Mouse (Mus musculus) CH12.LX (cell line): ENCODE results near the gene Crbn. TPM values are rescaled to one million over a fixed set of nuclear protein-coding genes. Genes with fewer than 3 reads are reported as not detected.
A peak's percentile ranks its signal among the peaks of the same experiment; 100 is the strongest.

Experiments
- DNase-seq: peaks from one replicate; pipeline ENCODE4 v3.0.0-alpha.2; 2013; ENCODE audit errors: extremely low read depth
- H3K27ac ChIP-seq: 2 replicates; pipeline ENCODE4 v1.5.1; 2012; ENCODE audit warnings: low read depth, mild to moderate bottlenecking, control low read depth, moderate library complexity; ENCODE audit not compliant: insufficient read depth
- H3K27me3 ChIP-seq: replicated peaks from 2 replicates; pipeline ENCODE3; 2012; ENCODE audit warnings: inconsistent platforms
- H3K36me3 ChIP-seq, 2 experiments: replicated peaks in 1 of 2; 2 replicates each; pipeline versions ENCODE3 to v1.6.1; 2012; ENCODE audit warnings: inconsistent platforms in 1 of 2, low read length in 1 of 2, mild to moderate bottlenecking in 1 of 2, mixed read lengths in 1 of 2, moderate library complexity in 1 of 2; ENCODE audit not compliant: control insufficient read depth in 1 of 2, insufficient read depth in 1 of 2
- H3K4me1 ChIP-seq, 2 experiments: 2 replicates each; pipeline ENCODE4 v1.6.1; 2012; ENCODE audit warnings: inconsistent platforms in 1 of 2, moderate library complexity in 1 of 2; ENCODE audit not compliant: insufficient read depth in 2 of 2, control insufficient read depth in 1 of 2
- H3K4me2 ChIP-seq: 2 replicates; pipeline ENCODE4 v1.6.1; 2012; ENCODE audit warnings: low read depth, mild to moderate bottlenecking, control low read depth; ENCODE audit not compliant: poor library complexity, insufficient read depth, severe bottlenecking
- H3K4me3 ChIP-seq, 3 experiments: fragments of 150-350 bp in 1 of 3; sonication (generic) in 1 of 3; replicated peaks in 1 of 3; 2 replicates each; pipeline versions ENCODE3 to v1.5.1; 2011 to 2012; ENCODE audit warnings: low read depth in 2 of 3, low read length in 2 of 3, mild to moderate bottlenecking in 2 of 3, moderate library complexity in 2 of 3, control low read depth in 1 of 3, improper control_type of control experiment in 1 of 3, inconsistent platforms in 1 of 3, mixed read lengths in 1 of 3; ENCODE audit not compliant: poor library complexity in 1 of 3
- H3K79me2 ChIP-seq: replicated peaks from 2 replicates; pipeline ENCODE4 v1.6.1; 2012; ENCODE audit warnings: mild to moderate bottlenecking, moderate library complexity; ENCODE audit not compliant: control insufficient read depth, poor library complexity, insufficient read depth, severe bottlenecking; ENCODE audit errors: extremely low read depth
- H3K9ac ChIP-seq: 2 replicates; pipeline ENCODE4 v1.6.1; 2012; ENCODE audit warnings: low read depth, mild to moderate bottlenecking, control low read depth, moderate library complexity; ENCODE audit not compliant: insufficient read depth
- H3K9me3 ChIP-seq: replicated peaks from 2 replicates; pipeline ENCODE3; 2012; ENCODE audit warnings: low read length, inconsistent platforms, mixed read lengths
- BHLHE40 ChIP-seq: IDR thresholded peaks from 2 replicates; pipeline ENCODE4 v1.6.1; 2011; ENCODE audit warnings: mild to moderate bottlenecking, low read depth, low read length, improper control_type of control experiment
- CHD1 ChIP-seq: IDR thresholded peaks from 2 replicates; pipeline ENCODE4 v1.6.1; 2012; ENCODE audit warnings: low read depth, low read length, improper control_type of control experiment, inconsistent platforms
- CHD2 ChIP-seq: IDR thresholded peaks from 2 replicates; pipeline ENCODE4 v1.6.1; 2011; ENCODE audit warnings: low read length, improper control_type of control experiment
- CTCF ChIP-seq, 2 experiments: IDR thresholded peaks in 1 of 2; conservative IDR thresholded peaks in 1 of 2; 2 replicates each; pipeline ENCODE4 v1.5.1; 2011 to 2012; ENCODE audit warnings: low read depth in 2 of 2, low read length in 2 of 2, improper control_type of control experiment in 1 of 2, inconsistent platforms in 1 of 2, mild to moderate bottlenecking in 1 of 2, moderate library complexity in 1 of 2
- ELF1 ChIP-seq: IDR thresholded peaks from 2 replicates; pipeline ENCODE4 v1.6.1; 2014; ENCODE audit warnings: low read depth, mild to moderate bottlenecking, inconsistent platforms, low read length, improper control_type of control experiment
- EP300 ChIP-seq: IDR thresholded peaks from 2 replicates; pipeline ENCODE4 v1.6.1; 2011; ENCODE audit warnings: low read length, improper control_type of control experiment
- ETS1 ChIP-seq: conservative IDR thresholded peaks from 2 replicates; pipeline ENCODE4 v1.6.1; 2012; ENCODE audit warnings: low read depth, mild to moderate bottlenecking, inconsistent platforms, low read length, improper control_type of control experiment, moderate library complexity
- GABPA ChIP-seq: IDR thresholded peaks from 2 replicates; pipeline ENCODE4 v1.6.1; 2012; ENCODE audit warnings: low read depth, low read length, improper control_type of control experiment, inconsistent platforms; ENCODE audit not compliant: insufficient replicate concordance
- IRF4 ChIP-seq: IDR thresholded peaks from 2 replicates; pipeline ENCODE4 v1.6.1; 2014; ENCODE audit warnings: low read depth, mild to moderate bottlenecking, inconsistent platforms, low read length, improper control_type of control experiment
- JUN ChIP-seq: IDR thresholded peaks from 2 replicates; pipeline ENCODE4 v1.6.1; 2011; ENCODE audit warnings: low read depth, mild to moderate bottlenecking, low read length, improper control_type of control experiment, moderate library complexity; ENCODE audit not compliant: insufficient read depth
- MAFK ChIP-seq: IDR thresholded peaks from 2 replicates; pipeline ENCODE4 v1.6.1; 2011; ENCODE audit warnings: low read length, improper control_type of control experiment; ENCODE audit not compliant: insufficient replicate concordance
- MAX ChIP-seq: IDR thresholded peaks from 2 replicates; pipeline ENCODE4 v1.6.1; 2011; ENCODE audit warnings: low read length, improper control_type of control experiment
- MAZ ChIP-seq: IDR thresholded peaks from 2 replicates; pipeline ENCODE4 v1.6.1; 2012; ENCODE audit warnings: low read depth, mild to moderate bottlenecking, inconsistent platforms, low read length, improper control_type of control experiment, moderate library complexity
- MEF2A ChIP-seq: IDR thresholded peaks from 2 replicates; pipeline ENCODE4 v1.6.1; 2014; ENCODE audit warnings: low read depth, mild to moderate bottlenecking, inconsistent platforms, low read length, improper control_type of control experiment, borderline replicate concordance
- MXI1 ChIP-seq: IDR thresholded peaks from 2 replicates; pipeline ENCODE4 v1.6.1; 2011; ENCODE audit warnings: mild to moderate bottlenecking, low read depth, low read length, improper control_type of control experiment
- MYC ChIP-seq: IDR thresholded peaks from 2 replicates; pipeline ENCODE4 v1.6.1; 2011; ENCODE audit warnings: low read depth, mild to moderate bottlenecking, improper control_type of control experiment, low read length
- NRF1 ChIP-seq: IDR thresholded peaks from 2 replicates; pipeline ENCODE4 v1.6.1; 2014; ENCODE audit warnings: low read depth, mild to moderate bottlenecking, inconsistent platforms, low read length, improper control_type of control experiment, moderate library complexity
- PAX5 ChIP-seq: IDR thresholded peaks from 2 replicates; pipeline ENCODE4 v1.6.1; 2012; ENCODE audit warnings: low read length, inconsistent platforms, mixed read lengths
- POLR2A ChIP-seq: IDR thresholded peaks from 2 replicates; pipeline ENCODE4 v1.6.1; 2011; ENCODE audit warnings: low read depth, mild to moderate bottlenecking, improper control_type of control experiment, low read length
- RCOR1 ChIP-seq: conservative IDR thresholded peaks from 2 replicates; pipeline ENCODE4 v1.6.1; 2012; ENCODE audit warnings: low read depth, mild to moderate bottlenecking, inconsistent platforms, low read length, improper control_type of control experiment
- SMC3 ChIP-seq: IDR thresholded peaks from 2 replicates; pipeline ENCODE4 v1.6.1; 2011; ENCODE audit warnings: low read depth, low read length, improper control_type of control experiment
- TBP ChIP-seq: conservative IDR thresholded peaks from 2 replicates; pipeline ENCODE4 v1.6.1; 2011; ENCODE audit warnings: low read depth, low read length, improper control_type of control experiment
- TCF12 ChIP-seq: IDR thresholded peaks from 2 replicates; pipeline ENCODE4 v1.6.1; 2014; ENCODE audit warnings: low read depth, mild to moderate bottlenecking, inconsistent platforms, low read length, improper control_type of control experiment
- UBTF ChIP-seq: IDR thresholded peaks from 2 replicates; pipeline ENCODE4 v1.6.1; 2012; ENCODE audit warnings: low read depth, mild to moderate bottlenecking, inconsistent platforms, low read length, improper control_type of control experiment, moderate library complexity
- USF1 ChIP-seq: IDR thresholded peaks from 2 replicates; pipeline ENCODE4 v1.6.1; 2014; ENCODE audit warnings: low read depth, mild to moderate bottlenecking, inconsistent platforms, low read length, improper control_type of control experiment
- USF2 ChIP-seq: conservative IDR thresholded peaks from 2 replicates; pipeline ENCODE4 v1.6.1; 2011; ENCODE audit warnings: low read depth, low read length, improper control_type of control experiment
- ZMIZ1 ChIP-seq: IDR thresholded peaks from 2 replicates; pipeline ENCODE4 v1.6.1; 2012; ENCODE audit warnings: low read depth, mild to moderate bottlenecking, inconsistent platforms, low read length, improper control_type of control experiment
- dilution Hi-C: fragments of 300-500 bp; cut with MboI; formaldehyde crosslinking; loops from 2 replicates; pipeline ENCODE4 v1.14.3; 2020; ENCODE audit warnings: low sequenced_read_pairs; ENCODE audit not compliant: extremely low pct_unique_long_range_greater_than_20kb, extremely low pct_ligation_motif_present
- in situ Hi-C: fragments of 300-500 bp; cut with MboI; formaldehyde crosslinking; loops from 3 replicates; pipeline ENCODE4 v1.14.3; 2019; ENCODE audit warnings: low sequenced_read_pairs, low pct_ligation_motif_present, low pct_unique_long_range_greater_than_20kb, mixed read lengths
- polyA plus RNA-seq: library from polyadenylated mRNA; unstranded; fragments of >175 nt; gene quantifications from 2 replicates; pipeline ENCODE4 v1.2.1, GENCODE M21; 2012; ENCODE audit warnings: low read depth; ENCODE audit not compliant: insufficient read length
- total RNA-seq, 2 experiments: library from RNA; depleted of rRNA; stranded (reverse); fragments of 300-350 nt in 1 of 2; fragments of >200 nt in 1 of 2; gene quantifications; 2 replicates each; pipeline ENCODE4 v1.2.3; 2012 to 2014

Crbn gene
- total and polyA plus RNA-seq, 3 experiments = 29.2 to 60.1 (median 30.8) TPM

GRCm38 (mm10) chr6:106810686-106811085 lies 10.8 kb upstream of the Crbn start:
- in situ Hi-C loops (loop anchor here (25.0 kb wide), 1 partner anchor 1252 kb away; the partner anchor contains the start of gene Setmar), dilution Hi-C loops (no loop called here)
- Histone ChIP-seq H3K9me3 (no peaks in the 10 kb centered on the region), H3K27ac (no peak overlapping the region), H3K4me3 (no peak overlapping the region), H3K79me2 (no peaks in the 10 kb centered on the region), H3K4me1 (no peaks in the 10 kb centered on the region), H3K36me3 (no peaks in the 10 kb centered on the region), H3K27me3 (no peaks in the 10 kb centered on the region), H3K9ac (no peak overlapping the region), H3K4me2 (no peak overlapping the region)
- TF ChIP-seq MAZ (no peak), TCF12 (no peak), USF1 (no peak), RCOR1 (no peak), CHD1 (no peak)
- DNase-seq = no peak

- no peaks in the 10 kb centered on the region for H3K4me1 ChIP-seq
- no peak overlapping the region for H3K9ac ChIP-seq
- in situ Hi-C loops = loop anchor here (25.0 kb wide), 1 partner anchor 1253 kb away; the partner anchor contains the start of gene Setmar
- no peak overlapping the region for H3K4me2 ChIP-seq
- no peak for DNase-seq
- dilution Hi-C loops = no loop called here
- H3K27me3 ChIP-seq = no peaks in the 10 kb centered on the region
- H3K36me3 ChIP-seq = no peaks in the 10 kb centered on the region
- no peak overlapping the region for H3K4me3 ChIP-seq
- H3K27ac ChIP-seq = no peak overlapping the region
- no peak for TF ChIP-seq GABPA
- no peak for TF ChIP-seq ELF1
- TF ChIP-seq PAX5 = no peak
- no peak for TF ChIP-seq MEF2A
- TF ChIP-seq SMC3 = no peak
- no peak for TF ChIP-seq CTCF (conservative IDR thresholded peaks at IDR 0.05 in 1 of 2, IDR thresholded peaks at IDR 0.05 in 1 of 2; ENCODE audit: low read depth in 2 of 2, low read length in 2 of 2)
- no peak for TF ChIP-seq EP300
- TF ChIP-seq MXI1 = no peak
- TF ChIP-seq MYC = no peak
- TF ChIP-seq POLR2A = no peak
- no peak for TF ChIP-seq CHD2
- no peaks in the 10 kb centered on the region for H3K79me2 ChIP-seq
- H3K9me3 ChIP-seq = no peaks in the 10 kb centered on the region
Observed at GRCm38 (mm10) chr6:106809161-106809560, 9.3 kb upstream of the Crbn start.

GRCm38 (mm10) chr6:106804904-106805303 lies 5.0 kb upstream of the Crbn start:
- Histone ChIP-seq H3K79me2 (no peaks in the 10 kb centered on the region), H3K36me3 (no peaks in the 10 kb centered on the region), H3K9ac (no peak overlapping the region), H3K27ac (no peak overlapping the region), H3K9me3 (no peaks in the 10 kb centered on the region), H3K4me3 (no peak overlapping the region), H3K27me3 (no peaks in the 10 kb centered on the region), H3K4me1 (peaks cover 0 to 3% of the 10 kb centered on the region in 2 experiments; a peak in 2 of 4 replicates), H3K4me2 (no peak overlapping the region)
- peak; percentile 60 for DNase-seq
- in situ Hi-C loops = loop anchor here (25.0 kb wide), 1 partner anchor 1257 kb away; the partner anchor contains the start of gene Setmar
- dilution Hi-C loops = no loop called here
- TF ChIP-seq IRF4 = no peak
- TF ChIP-seq ZMIZ1 = no peak
- TF ChIP-seq USF2 = no peak
- TF ChIP-seq POLR2A = no peak
- TF ChIP-seq MYC = no peak
- TF ChIP-seq TBP = no peak
- no peak for TF ChIP-seq CHD1
- peak; percentile 34 for TF ChIP-seq JUN
- no peak for TF ChIP-seq ELF1
- TF ChIP-seq ETS1 = no peak
- TF ChIP-seq MAX = no peak
- no peak for TF ChIP-seq UBTF
- TF ChIP-seq CHD2 = no peak
- no peak for TF ChIP-seq RCOR1
- TF ChIP-seq MAFK = no peak
- TF ChIP-seq NRF1 = no peak
- TF ChIP-seq BHLHE40 = no peak
